Mouse (Mus musculus) intestine, embryonic 14.5 days (tissue): Measurements from ENCODE around the gene Slc9a9. TPM values are rescaled to one million over a fixed set of nuclear protein-coding genes. Genes with fewer than 3 reads are reported as not detected.

Source experiments
- ATAC-seq: fragments of 200-750 bp; cut with Nextera tagmentation; replicated peaks from 2 replicates; pipeline ENCODE4 v1.8.0; 2017; ENCODE audit warnings: low read depth, moderate number of reproducible peaks, moderate TSS enrichment, moderate library complexity; ENCODE audit not compliant: low FRiP score, low TSS enrichment
- DNase-seq: peaks from one replicate; pipeline ENCODE4 v3.0.0-alpha.2; 2018; ENCODE audit warnings: low spot score
- H3K27ac ChIP-seq: fragments of 300-500 bp; sonication (generic); 2 replicates; pipeline ENCODE4 v1.5.1; 2014; ENCODE audit warnings: low read depth, mild to moderate bottlenecking, control low read depth
- H3K27me3 ChIP-seq: fragments of 300-500 bp; sonication (generic); replicated peaks from 2 replicates; pipeline ENCODE4 v1.6.1; 2014; ENCODE audit warnings: low read length, control low read depth; ENCODE audit not compliant: control insufficient read depth, insufficient read depth
- H3K36me3 ChIP-seq: fragments of 300-500 bp; sonication (generic); 2 replicates; pipeline ENCODE4 v1.6.1; 2014; ENCODE audit warnings: low read length, control low read depth; ENCODE audit not compliant: control insufficient read depth, insufficient read depth
- H3K4me1 ChIP-seq: fragments of 300-500 bp; sonication (generic); replicated peaks from 2 replicates; pipeline ENCODE4 v1.6.1; 2014; ENCODE audit warnings: low read length, control low read depth, mixed read lengths; ENCODE audit not compliant: control insufficient read depth, insufficient read depth
- H3K4me2 ChIP-seq: fragments of 300-500 bp; sonication (generic); 2 replicates; pipeline ENCODE4 v1.6.1; 2014; ENCODE audit warnings: low read length
- H3K4me3 ChIP-seq: fragments of 300-500 bp; sonication (generic); 2 replicates; pipeline ENCODE4 v1.5.1; 2014; ENCODE audit warnings: low read depth, low read length, control low read depth, mixed read lengths
- H3K9ac ChIP-seq: fragments of 300-500 bp; sonication (generic); 2 replicates; pipeline ENCODE4 v1.6.1; 2014; ENCODE audit warnings: mild to moderate bottlenecking, low read length
- H3K9me3 ChIP-seq: fragments of 300-500 bp; sonication (generic); 2 replicates; pipeline ENCODE4 v1.6.1; 2016; ENCODE audit warnings: low read length, control low read depth; ENCODE audit not compliant: control insufficient read depth
- WGBS: fragments of 180-500 bp; shearing (Covaris S2); extraction: QIAGEN DNeasy Blood & Tissue Kit; methylation state at CpG from one replicate; pipeline ENCODE4 v1.1.7; 2014; 5-methylcytosine and 5-hydroxymethylcytosine counted together
- polyA plus RNA-seq: library from polyadenylated mRNA; unstranded; fragments of >200 nt; fragmentation: Nextera tagmentation; extraction: Ambion mirVana; gene quantifications from 2 replicates; pipeline ENCODE4 v1.2.1, GENCODE M21; 2014

Gene Slc9a9
- polyA plus RNA-seq, 1 experiment from 2014 or later = 2.9 TPM

DNA sequence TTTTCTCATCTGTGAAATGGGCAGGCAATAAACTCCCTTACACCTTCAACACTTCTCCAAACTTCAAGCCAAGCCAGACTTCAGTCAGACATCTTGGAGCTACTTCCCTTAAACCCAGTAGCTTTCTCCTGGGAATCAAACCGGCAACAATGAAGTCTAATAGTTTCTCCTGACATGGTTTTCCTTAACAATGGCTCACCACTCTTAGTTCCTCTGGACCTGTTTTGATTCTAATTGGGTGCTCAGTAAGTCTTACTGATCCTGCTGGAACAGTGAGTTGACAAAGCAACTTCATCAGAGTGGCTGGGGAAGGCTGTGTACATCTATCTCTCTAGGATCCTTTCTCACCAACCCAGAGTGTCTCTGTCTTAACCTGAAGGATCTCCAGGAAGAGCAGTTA, 5.0 kb downstream of the Slc9a9 start:
- H3K9ac ChIP-seq = no peak overlapping the region
- ATAC-seq (no peak), DNase-seq (no peak)
- no peaks in the 10 kb centered on the region for H3K27me3 ChIP-seq
- no peaks in the 10 kb centered on the region for H3K4me1 ChIP-seq
- H3K36me3 ChIP-seq = no peaks in the 10 kb centered on the region
- H3K4me3 ChIP-seq = no peak overlapping the region
- H3K4me2 ChIP-seq = no peak overlapping the region
- 90% methylated on average over 1 of the region's 1 CpGs for WGBS
- no peaks in the 10 kb centered on the region for H3K9me3 ChIP-seq
- no peak overlapping the region for H3K27ac ChIP-seq

GRCm38 (mm10) chr9:94678021-94678655, 8.4 kb downstream of the Slc9a9 start:
- no peaks in the 10 kb centered on the region; the same call in 1 of the 2 replicates for H3K4me1 ChIP-seq
- no peak for ATAC-seq

DNA sequence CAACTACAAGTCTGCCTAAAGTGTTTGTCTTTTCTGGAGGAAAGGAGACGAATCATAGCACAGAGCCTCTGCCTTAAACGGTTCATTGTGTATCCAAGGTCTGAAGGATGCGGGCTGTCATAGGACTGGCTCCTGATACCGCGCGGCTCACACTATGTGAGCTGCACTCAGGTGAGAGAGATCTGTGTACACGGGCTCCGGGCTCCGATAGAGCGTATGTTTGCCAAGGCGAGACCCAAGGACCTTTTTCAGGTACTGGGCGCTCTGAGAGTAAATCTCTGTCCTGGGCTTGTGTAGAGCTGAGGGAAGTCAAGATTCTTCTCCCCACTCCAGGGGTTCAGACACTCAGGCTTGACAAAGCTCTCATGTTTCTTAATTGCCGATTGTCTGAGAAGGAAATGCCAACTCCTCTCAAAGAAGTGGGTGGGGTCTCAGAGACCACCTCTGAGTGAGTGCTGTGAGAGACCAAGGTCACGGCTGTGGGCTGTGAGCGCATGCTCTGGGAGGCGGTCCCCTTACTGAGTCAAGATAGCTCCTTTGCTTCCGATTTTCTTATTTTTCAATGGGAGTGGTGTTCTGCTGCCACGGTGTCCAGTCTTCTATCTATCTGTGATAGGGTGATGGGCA, 10.9 kb downstream of the Slc9a9 start:
- 58% methylated on average over 18 of the region's 18 CpGs for WGBS
- Histone ChIP-seq H3K36me3 (no peaks in the 10 kb centered on the region), H3K4me1 (no peaks in the 10 kb centered on the region; the same call in 1 of the 2 replicates), H3K9me3 (no peaks in the 10 kb centered on the region), H3K27ac (no peak overlapping the region), H3K9ac (no peak overlapping the region), H3K4me2 (no peak overlapping the region), H3K27me3 (no peaks in the 10 kb centered on the region), H3K4me3 (no peak overlapping the region)
- DNase-seq = no peak
- ATAC-seq = no peak

More at GRCm38 (mm10) chr9:94678021-94678655, 8.4 kb downstream of the Slc9a9 start:
- no peak for DNase-seq
- Histone ChIP-seq H3K9ac (no peak overlapping the region), H3K4me3 (no peak overlapping the region), H3K27me3 (no peaks in the 10 kb centered on the region), H3K4me2 (no peak overlapping the region), H3K36me3 (no peaks in the 10 kb centered on the region), H3K9me3 (no peaks in the 10 kb centered on the region), H3K27ac (no peak overlapping the region)
- WGBS = 73% methylated on average over 3 of the region's 3 CpGs

- H3K4me2 ChIP-seq = no peak overlapping the region
- WGBS = 79% methylated on average over 8 of the region's 8 CpGs
Measured at GRCm38 (mm10) chr9:94681095-94681487, 11.4 kb downstream of the Slc9a9 start.

DNA sequence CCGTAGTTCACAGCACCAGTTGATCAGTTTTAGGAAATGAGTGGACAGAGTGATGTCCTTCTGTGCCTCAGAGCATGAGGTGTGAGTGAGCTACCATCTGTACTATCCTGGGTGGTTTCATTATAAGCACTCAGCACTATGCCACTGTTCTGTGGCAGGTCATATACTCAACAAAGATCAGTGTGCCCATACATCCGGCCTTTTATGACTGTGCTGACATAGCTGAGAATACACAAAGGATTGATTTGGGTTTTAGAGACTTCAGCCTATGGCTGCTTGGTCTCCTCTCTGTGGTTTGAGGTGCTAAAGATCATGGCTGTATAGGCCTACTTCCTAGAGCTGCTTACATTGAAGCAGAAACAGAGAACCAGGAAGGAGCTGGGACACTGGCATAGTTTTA, 12.6 kb downstream of the Slc9a9 start:
- WGBS = 68% methylated on average over 2 of the region's 2 CpGs
- ATAC-seq (no peak), DNase-seq (no peak)

More at GRCm38 (mm10) chr9:94681095-94681487, 11.4 kb downstream of the Slc9a9 start:
- Histone ChIP-seq H3K9me3 (no peaks in the 10 kb centered on the region), H3K36me3 (no peaks in the 10 kb centered on the region), H3K4me1 (no peaks in the 10 kb centered on the region; the same call in 1 of the 2 replicates), H3K9ac (no peak overlapping the region), H3K27ac (no peak overlapping the region), H3K27me3 (no peaks in the 10 kb centered on the region), H3K4me3 (no peak overlapping the region)
- no peak for ATAC-seq
- DNase-seq = no peak

GRCm38 (mm10) chr9:94685640-94686039, 15.9 kb downstream of the Slc9a9 start:
- Histone ChIP-seq H3K9me3 (no peaks in the 10 kb centered on the region), H3K27me3 (no peaks in the 10 kb centered on the region), H3K36me3 (no peaks in the 10 kb centered on the region), H3K27ac (no peak overlapping the region), H3K4me2 (no peak overlapping the region), H3K9ac (no peak overlapping the region), H3K4me3 (no peak overlapping the region), H3K4me1 (no peaks in the 10 kb centered on the region)
- ATAC-seq (no peak), DNase-seq (no peak)
- 77% methylated on average over 1 of the region's 1 CpGs for WGBS

More for the DNA sequence above, 12.6 kb downstream of the Slc9a9 start:
- Histone ChIP-seq H3K27ac (no peak overlapping the region), H3K27me3 (no peaks in the 10 kb centered on the region), H3K9me3 (no peaks in the 10 kb centered on the region), H3K4me2 (no peak overlapping the region), H3K4me1 (no peaks in the 10 kb centered on the region; the same call in 1 of the 2 replicates), H3K36me3 (no peaks in the 10 kb centered on the region), H3K4me3 (no peak overlapping the region), H3K9ac (no peak overlapping the region)

DNA sequence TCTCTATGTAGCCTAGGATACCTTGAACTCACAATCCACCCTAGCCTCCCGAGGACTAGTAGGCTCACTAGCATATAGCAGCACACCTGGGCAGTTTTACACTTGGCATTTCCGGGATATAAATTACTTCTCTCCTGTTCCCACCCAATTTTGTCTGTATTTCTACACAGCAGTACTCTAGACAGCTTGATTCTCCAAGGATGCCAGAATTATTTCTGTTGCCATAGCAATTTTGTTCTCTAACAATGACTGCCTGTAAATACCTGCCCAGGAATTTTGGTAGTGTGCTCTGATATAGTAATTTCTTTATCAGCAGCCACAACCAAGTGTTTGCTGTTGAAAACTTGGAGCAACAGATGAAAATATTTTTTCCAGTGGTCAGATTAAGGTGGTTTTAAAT, 16.7 kb downstream of the Slc9a9 start:
- no peak overlapping the region for H3K27ac ChIP-seq
- no peaks in the 10 kb centered on the region for H3K27me3 ChIP-seq
- H3K9ac ChIP-seq = no peak overlapping the region
- ATAC-seq = no peak
- H3K4me2 ChIP-seq = no peak overlapping the region
- no peak overlapping the region for H3K4me3 ChIP-seq
- H3K4me1 ChIP-seq = no peaks in the 10 kb centered on the region; the same call in 1 of the 2 replicates
- no peaks in the 10 kb centered on the region for H3K9me3 ChIP-seq
- WGBS = 72% methylated on average over 2 of the region's 2 CpGs
- DNase-seq = no peak
- no peaks in the 10 kb centered on the region for H3K36me3 ChIP-seq

- Histone ChIP-seq H3K27me3 (no peaks in the 10 kb centered on the region), H3K36me3 (no peaks in the 10 kb centered on the region), H3K4me2 (no peak overlapping the region), H3K9ac (no peak overlapping the region), H3K9me3 (no peaks in the 10 kb centered on the region), H3K27ac (no peak overlapping the region), H3K4me3 (no peak overlapping the region), H3K4me1 (peaks cover 3% of the 10 kb centered on the region)
- DNase-seq (no peak), ATAC-seq (no peak)
- 100% methylated on average over 1 of the region's 1 CpGs for WGBS
Measured at GRCm38 (mm10) chr9:94687203-94687859, 17.6 kb downstream of the Slc9a9 start.
